Mouse (Mus musculus) testis, adult 2 months (tissue): ENCODE measurements around the gene Calml4.

Experiments
- CTCF ChIP-seq: fragments of 200-500 bp; IDR thresholded peaks from 2 replicates; pipeline ENCODE4 v1.5.1; 2012; ENCODE audit warnings: low read depth, mild to moderate bottlenecking, inconsistent platforms, low read length, moderate library complexity; ENCODE audit not compliant: control insufficient read depth, insufficient read depth, insufficient replicate concordance
- POLR2A ChIP-seq: fragments of 200-500 bp; IDR thresholded peaks from 2 replicates; pipeline ENCODE4 v1.6.1; 2012; ENCODE audit warnings: low read depth, mild to moderate bottlenecking, inconsistent platforms, low read length, moderate library complexity; ENCODE audit not compliant: control insufficient read depth

- TF ChIP-seq POLR2A (no peak), CTCF (no peak)
Observed at GRCm38 (mm10) chr9:62837611-62838010, 20.3 kb upstream of the Calml4 start.
